In the genomic region with DNA sequence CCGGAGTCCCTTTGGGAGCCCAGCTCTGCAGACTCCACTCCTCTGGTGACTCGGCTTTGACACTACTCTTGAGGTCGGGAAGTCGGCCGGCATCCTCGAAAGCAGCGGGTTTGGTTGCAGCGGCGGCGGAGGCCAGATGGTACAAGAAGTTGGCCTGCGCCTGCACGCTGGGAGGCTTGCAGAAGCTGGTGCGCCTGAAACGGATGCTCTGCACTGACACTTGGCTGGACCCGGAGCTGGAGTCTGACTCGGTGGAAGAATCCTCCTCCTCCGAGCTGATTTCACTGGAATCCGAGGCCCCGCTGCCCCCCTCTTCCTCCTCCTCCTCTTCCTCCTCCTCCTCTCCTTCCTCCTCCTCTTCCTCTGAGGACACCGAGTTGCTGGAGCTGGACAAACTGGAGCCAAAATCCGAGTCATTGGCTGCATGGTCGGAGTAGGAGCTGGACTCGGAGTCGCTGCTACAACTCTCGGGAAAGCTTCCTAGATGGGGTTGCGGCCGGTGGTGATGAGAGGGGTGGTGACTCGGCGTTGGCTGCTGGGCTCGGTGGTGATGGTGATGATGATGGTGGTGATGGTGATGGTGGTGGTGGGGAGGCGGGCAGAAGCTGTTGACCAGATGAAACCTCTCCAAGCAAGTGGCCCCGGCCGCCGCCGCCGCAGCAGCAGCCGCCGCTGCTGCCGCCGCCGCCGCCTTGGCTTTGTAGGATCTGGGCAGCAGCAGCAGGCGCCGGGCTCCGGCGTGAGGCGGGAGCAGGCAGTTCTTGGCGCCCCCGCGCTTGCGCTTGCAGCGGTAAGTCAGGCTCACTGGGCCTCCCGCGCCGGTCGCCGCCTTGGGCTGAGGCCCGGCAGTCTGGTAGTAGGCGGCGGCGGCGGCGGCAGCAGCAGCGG, we compare ENCODE assay signal across 8 mouse cellular contexts. TPM values are rescaled to one million over a fixed set of nuclear protein-coding genes. Genes with fewer than 3 reads are reported as not detected.
DNase-seq lines count a peak whose midpoint lies in the region; ATAC-seq and TF ChIP-seq lines count a peak whose summit lies in the region.

No protein-coding gene starts in this region.

- in situ Hi-C loops in ES-E14 (cut with MboI; ENCODE audit: low sequenced_read_pairs in 2 of 2, unreplicated experiment in 2 of 2) = loop anchor here in 1 of 2 experiments (25.0 kb wide), 1 partner anchor 1390 kb away; the partner anchor contains the start of gene Ptf1a

- no peak overlapping the region for H3K27ac ChIP-seq in ES-E14 (ENCODE audit: insufficient read depth, low read depth, low read length, poor library complexity, severe bottlenecking)
- peak overlapping the region; percentile 99 for H3K27ac ChIP-seq in forebrain, embryonic 15.5 days (replicated peaks)
- peak overlapping the region; percentile 99 for H3K27ac ChIP-seq in lung, embryonic 16.5 days (ENCODE audit: low read length)
- peak overlapping the region; percentile 93 for H3K27ac ChIP-seq in olfactory bulb, adult 2 months (ENCODE audit: insufficient read depth, low read depth, low read length)

- H3K4me2 ChIP-seq in forebrain, embryonic 15.5 days (replicated peaks) = peak overlapping the region; percentile 60
- H3K4me2 ChIP-seq in lung, embryonic 16.5 days (ENCODE audit: low read depth, low read length) = peak overlapping the region; percentile 74

- under 1% methylated on average over 57 of the region's 64 CpGs for WGBS in forebrain, embryonic 15.5 days
- WGBS in lung, embryonic 16.5 days = under 1% methylated on average over 61 of the region's 64 CpGs
- under 1% methylated on average over 64 of the region's 64 CpGs for WGBS in olfactory bulb, adult 2 months

- H3K4me1 ChIP-seq in ES-E14 (ENCODE audit: control insufficient read depth in 2 of 2, insufficient read depth in 2 of 2, low read length in 2 of 2, poor library complexity in 1 of 2) = peaks cover 0 to 5% of the 10 kb centered on the region in 2 experiments; a peak in 2 of 4 replicates
- H3K4me1 ChIP-seq in forebrain, embryonic 15.5 days = peaks cover 56% of the 10 kb centered on the region
- H3K4me1 ChIP-seq in lung, embryonic 16.5 days (replicated peaks; ENCODE audit: control insufficient read depth, insufficient read depth, low read length) = peaks cover 36% of the 10 kb centered on the region
- peaks cover 4% of the 10 kb centered on the region; the same call in 1 of the 2 replicates for H3K4me1 ChIP-seq in olfactory bulb, adult 2 months (ENCODE audit: control insufficient read depth, insufficient read depth, low read length)

- H3K9me3 ChIP-seq in ES-E14 (ENCODE audit: control insufficient read depth, insufficient read depth, low read depth, low read length) = no peaks in the 10 kb centered on the region
- H3K9me3 ChIP-seq in forebrain, embryonic 15.5 days = no peaks in the 10 kb centered on the region
- no peaks in the 10 kb centered on the region for H3K9me3 ChIP-seq in lung, embryonic 16.5 days (ENCODE audit: control insufficient read depth, low read length)

- no peak for TF ChIP-seq CTCF in olfactory bulb, adult 2 months (IDR thresholded peaks at IDR 0.05; ENCODE audit: insufficient read depth, low read depth, low read length)

- ATAC-seq in forebrain, embryonic 15.5 days (replicated peaks) = peak; percentile 33
- ATAC-seq in lung, embryonic 16.5 days (ENCODE audit: low read depth) = peak; percentile 53

- no peak for DNase-seq in ES-E14 (ENCODE audit: low read depth, low spot score)
- DNase-seq in cerebellum, adult 11 months = peak; percentile 57
- peak; percentile 73 for DNase-seq in heart, postnatal 4 days
- DNase-seq in layer of hippocampus, adult 9-11 months = peak; percentile 67
- DNase-seq in urinary bladder, postnatal 14 days (ENCODE audit: low spot score) = peak; percentile 67

- TF ChIP-seq POLR2A in olfactory bulb, adult 2 months (IDR thresholded peaks at IDR 0.05; ENCODE audit: insufficient read depth, low read depth, low read length) = no peak

- peak overlapping the region; percentile 73 for H3K9ac ChIP-seq in ES-E14 (ENCODE audit: insufficient read depth, low read depth, low read length, poor library complexity, severe bottlenecking)
- H3K9ac ChIP-seq in forebrain, embryonic 15.5 days (replicated peaks) = peak overlapping the region; percentile 100
- H3K9ac ChIP-seq in lung, embryonic 16.5 days (ENCODE audit: low read length) = peak overlapping the region; percentile 96

- H3K4me3 ChIP-seq in ES-E14 (ENCODE audit: insufficient read depth in 1 of 2, low read depth in 1 of 2, low read length in 2 of 2, poor library complexity in 1 of 2, severe bottlenecking in 1 of 2) = peak overlapping the region; percentile 70 to 74
- H3K4me3 ChIP-seq in forebrain, embryonic 15.5 days = peak overlapping the region; percentile 90
- H3K4me3 ChIP-seq in lung, embryonic 16.5 days (ENCODE audit: low read length) = peak overlapping the region; percentile 88
- peak overlapping the region; percentile 62 for H3K4me3 ChIP-seq in olfactory bulb, adult 2 months (ENCODE audit: insufficient read depth, low read depth, low read length)

- no peaks in the 10 kb centered on the region for H3K27me3 ChIP-seq in forebrain, embryonic 15.5 days
- H3K27me3 ChIP-seq in lung, embryonic 16.5 days (ENCODE audit: control insufficient read depth, insufficient read depth, low read depth, low read length) = no peaks in the 10 kb centered on the region

- H3K36me3 ChIP-seq in ES-E14 (ENCODE audit: control insufficient read depth, insufficient read depth, low read length, poor library complexity, severe bottlenecking) = no peaks in the 10 kb centered on the region
- H3K36me3 ChIP-seq in forebrain, embryonic 15.5 days = no peaks in the 10 kb centered on the region
- H3K36me3 ChIP-seq in lung, embryonic 16.5 days (ENCODE audit: control insufficient read depth, insufficient read depth, low read length) = no peaks in the 10 kb centered on the region

TF ChIP-seq in ES-E14, 5 proteins besides CTCF, POLR2A, EP300 and RAD21:
- TF ChIP-seq HCFC1 (IDR thresholded peaks at IDR 0.05; ENCODE audit: borderline replicate concordance, insufficient read depth, low read length) (no peak), ZNF384 (IDR thresholded peaks at IDR 0.05; ENCODE audit: low read depth, low read length) (no peak), ZC3H11A (IDR thresholded peaks at IDR 0.05; ENCODE audit: borderline replicate concordance, low read depth, low read length) (no peak), CHD2 (IDR thresholded peaks at IDR 0.05; ENCODE audit: low read depth, low read length) (no peak), MAFK (IDR thresholded peaks at IDR 0.05; ENCODE audit: insufficient read depth, low read depth, low read length) (no peak)

RNA-seq across cellular contexts. Expression of gene Skida1, which starts 1.8 kb away (rescaled TPM):
- total RNA-seq in ES-E14 (2012; rRNA removed) = 0.63 and 2.6 TPM in 2 replicates
- polyA plus RNA-seq in forebrain, embryonic 15.5 days (2015; fragmentation: Nextera tagmentation; extraction: Ambion mirVana) = 10.9 and 13.8 TPM in 2 replicates
- 1 to 10 TPM; 6.3 to 7.2 TPM for total RNA-seq in heart, postnatal 4 days (2021)
- polyA plus RNA-seq in lung, embryonic 16.5 days (2015; fragmentation: Nextera tagmentation; extraction: Ambion mirVana) = 5.1 and 5.5 TPM in 2 replicates
- not detected in 2 replicates for polyA plus RNA-seq in olfactory bulb, adult 2 months (2012; ENCODE audit: insufficient read depth, insufficient read length, low replicate concordance, missing spikeins)

RNA-seq across cellular contexts. Expression of gene Mllt10, which starts 8.0 kb away (rescaled TPM):
- total RNA-seq in ES-E14 (2012; rRNA removed) = 39.7 and 40.7 TPM in 2 replicates
- polyA plus RNA-seq in forebrain, embryonic 15.5 days (2015; fragmentation: Nextera tagmentation; extraction: Ambion mirVana) = 61.9 and 66.3 TPM in 2 replicates
- 10 to 100 TPM; 41.5 to 44.3 TPM for total RNA-seq in heart, postnatal 4 days (2021)
- 56.1 and 57.9 TPM in 2 replicates for polyA plus RNA-seq in lung, embryonic 16.5 days (2015; fragmentation: Nextera tagmentation; extraction: Ambion mirVana)
- polyA plus RNA-seq in olfactory bulb, adult 2 months (2012; ENCODE audit: insufficient read depth, insufficient read length, low replicate concordance, missing spikeins) = 433 TPM in 1 of 2 replicates, not detected in the other

RNA-seq across cellular contexts. Expression of gene A930004D18Rik, which starts 9.5 kb away (rescaled TPM):
- total RNA-seq in ES-E14 (2012; rRNA removed) = 1.9 and 6.2 TPM in 2 replicates
- 14.7 and 16.6 TPM in 2 replicates for polyA plus RNA-seq in forebrain, embryonic 15.5 days (2015; fragmentation: Nextera tagmentation; extraction: Ambion mirVana)
- 1 to 10 TPM; 4.7 to 5.0 TPM for total RNA-seq in heart, postnatal 4 days (2021)
- 12.1 and 13.1 TPM in 2 replicates for polyA plus RNA-seq in lung, embryonic 16.5 days (2015; fragmentation: Nextera tagmentation; extraction: Ambion mirVana)
- not detected in 2 replicates for polyA plus RNA-seq in olfactory bulb, adult 2 months (2012; ENCODE audit: insufficient read depth, insufficient read length, low replicate concordance, missing spikeins)

RNA-seq across cellular contexts. Expression of gene H2al2a, which starts 50.2 kb away (rescaled TPM):
- total RNA-seq in ES-E14 (2012; rRNA removed) = not detected in 2 replicates
- not detected in 2 replicates for polyA plus RNA-seq in forebrain, embryonic 15.5 days (2015; fragmentation: Nextera tagmentation; extraction: Ambion mirVana)
- not detected for total RNA-seq in heart, postnatal 4 days (2021)
- not detected in 2 replicates for polyA plus RNA-seq in lung, embryonic 16.5 days (2015; fragmentation: Nextera tagmentation; extraction: Ambion mirVana)
- not detected in 2 replicates for polyA plus RNA-seq in olfactory bulb, adult 2 months (2012; ENCODE audit: insufficient read depth, insufficient read length, low replicate concordance, missing spikeins)

Comparison
In these comparisons a context has a peak if more than half of its experiments do, and no peak if none do; other contexts are left out.
1. RNA of gene A930004D18Rik, which starts 9.5 kb away (polyA plus RNA-seq): 14.7 to 16.6 TPM in forebrain, embryonic 15.5 days and 12.1 to 13.1 TPM in lung, embryonic 16.5 days; not detected in olfactory bulb, adult 2 months; every median in the first group is over 10 times any median in the second.
2. Peak in every context shown above with its lines, with median percentiles within 50 percentile points of each other: H3K4me3 ChIP-seq and H3K9ac ChIP-seq.